Mouse (Mus musculus) thymus, adult 2 months (tissue): Measurements from ENCODE around the gene Tnfrsf9.

Experiments used
- CTCF ChIP-seq: fragments of 200-500 bp; IDR thresholded peaks from 2 replicates; pipeline ENCODE4 v1.5.1; 2012; ENCODE audit warnings: mild to moderate bottlenecking, control low read depth, low read length, moderate library complexity, borderline replicate concordance; ENCODE audit not compliant: control insufficient read depth, poor library complexity, insufficient read depth; ENCODE audit errors: extremely low read depth
- POLR2A ChIP-seq: fragments of 200-500 bp; IDR thresholded peaks from 2 replicates; pipeline ENCODE4 v1.6.1; 2012; ENCODE audit warnings: mild to moderate bottlenecking, low read length, control low read depth, moderate library complexity; ENCODE audit not compliant: control insufficient read depth, poor library complexity, insufficient read depth; ENCODE audit errors: extremely low read depth

DNA sequence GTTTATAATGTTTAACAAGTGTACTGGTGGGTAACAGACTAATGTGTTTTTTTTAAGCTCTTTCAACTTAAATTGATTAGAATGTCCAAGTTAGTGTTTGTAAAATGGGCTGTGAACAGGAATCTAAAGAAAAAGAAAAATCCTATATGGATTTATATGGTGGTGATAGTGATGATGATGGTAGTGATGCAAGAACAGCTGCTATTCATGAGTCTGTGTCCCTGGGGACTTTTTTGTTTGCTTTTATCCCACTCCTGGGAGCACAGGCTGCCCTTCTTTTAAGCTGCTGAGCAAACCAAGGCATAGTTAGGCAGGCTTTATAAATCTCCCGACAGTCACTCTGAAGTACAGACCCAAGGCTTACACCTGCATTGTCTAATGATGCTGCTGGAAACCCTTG, 19.1 kb downstream of the Tnfrsf9 start:
- TF ChIP-seq CTCF, result no peak
- TF ChIP-seq POLR2A, result no peak
